Mouse (Mus musculus) fibroblast of lung, adult 2 months (primary cell): ENCODE results near the gene Suco.

Source experiments
- DNase-seq: peaks from one replicate; pipeline ENCODE4 v3.0.0-alpha.2; 2011; ENCODE audit warnings: low read depth

Suco gene

GRCm38 (mm10) chr1:161876553-161877447 is at the start of gene Suco:
Suco (minus strand) TSS chr1:161876682.
- peak; percentile 99 for DNase-seq

GRCm38 (mm10) chr1:161925281-161925805 is 48.9 kb upstream of the Suco start:
- no peak for DNase-seq

GRCm38 (mm10) chr1:161924321-161924720 is 47.8 kb upstream of the Suco start:
- DNase-seq = no peak

DNA sequence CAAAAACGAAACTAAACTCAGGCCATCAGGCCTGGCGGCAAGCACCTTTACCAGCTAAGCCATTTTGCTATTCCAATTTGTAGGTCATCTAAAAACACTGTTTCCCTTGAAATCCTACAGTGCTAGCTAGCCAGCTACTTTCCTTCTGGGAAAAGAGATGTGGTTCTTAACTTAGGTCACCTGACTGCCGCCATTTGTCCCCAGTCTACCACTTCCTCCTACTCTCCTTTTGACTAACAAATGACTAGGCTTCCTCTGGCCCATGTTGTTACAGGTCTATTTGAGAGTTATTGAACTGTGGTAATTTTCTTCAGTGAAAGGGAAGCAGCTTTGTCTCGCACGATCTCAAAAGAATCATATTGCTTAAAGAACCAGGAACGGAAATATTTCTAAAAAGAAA is 45.4 kb upstream of the Suco start:
- DNase-seq = no peak

DNA sequence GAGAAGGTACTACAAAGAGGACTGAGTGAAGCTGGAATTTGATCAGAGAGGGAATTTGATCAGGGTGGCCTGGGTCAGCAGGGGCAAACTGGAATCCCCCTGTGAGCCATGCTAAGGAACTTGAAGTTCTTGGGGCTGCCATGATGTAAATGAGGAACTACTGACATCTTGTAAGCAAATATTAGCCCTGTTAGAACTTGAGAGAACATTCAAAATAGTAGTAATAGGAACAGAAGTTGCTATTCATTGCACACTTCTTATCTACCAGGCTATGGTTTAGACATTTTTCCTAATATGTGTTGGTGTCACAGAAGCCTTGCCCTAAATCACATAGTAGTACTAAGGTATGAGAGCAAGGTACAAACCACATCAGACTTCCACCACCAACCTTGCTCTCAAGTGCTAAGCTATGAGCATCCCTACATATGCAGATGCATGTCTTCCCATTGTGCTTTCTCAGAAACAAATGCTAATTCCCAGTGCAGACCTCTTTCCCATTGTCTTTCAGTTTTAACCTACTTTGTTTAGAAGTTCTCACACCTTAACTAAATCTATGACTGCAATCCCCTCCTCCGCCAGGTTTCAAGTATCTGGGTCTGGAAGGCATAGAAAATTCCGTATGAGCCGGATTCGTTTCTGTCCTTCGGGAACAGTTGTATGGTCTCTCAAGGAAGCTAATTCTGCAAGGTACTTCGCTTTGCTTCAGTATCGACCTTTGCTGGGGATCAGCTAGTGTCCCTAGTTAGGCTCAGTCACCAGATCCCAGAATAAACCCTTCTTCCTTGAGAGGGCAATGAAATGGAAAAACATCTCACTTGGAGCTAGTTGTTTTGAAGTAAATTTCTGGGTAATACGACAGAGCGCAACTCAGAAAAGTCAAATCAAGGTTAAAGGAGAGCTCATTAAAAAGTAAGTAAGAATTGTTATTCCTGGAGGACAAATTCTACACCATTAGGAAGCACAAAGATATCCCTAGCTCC is 44.3 kb upstream of the Suco start:
- DNase-seq = no peak

- DNase-seq = no peak
Measured at GRCm38 (mm10) chr1:161919594-161919993, 43.1 kb upstream of the Suco start.

DNA sequence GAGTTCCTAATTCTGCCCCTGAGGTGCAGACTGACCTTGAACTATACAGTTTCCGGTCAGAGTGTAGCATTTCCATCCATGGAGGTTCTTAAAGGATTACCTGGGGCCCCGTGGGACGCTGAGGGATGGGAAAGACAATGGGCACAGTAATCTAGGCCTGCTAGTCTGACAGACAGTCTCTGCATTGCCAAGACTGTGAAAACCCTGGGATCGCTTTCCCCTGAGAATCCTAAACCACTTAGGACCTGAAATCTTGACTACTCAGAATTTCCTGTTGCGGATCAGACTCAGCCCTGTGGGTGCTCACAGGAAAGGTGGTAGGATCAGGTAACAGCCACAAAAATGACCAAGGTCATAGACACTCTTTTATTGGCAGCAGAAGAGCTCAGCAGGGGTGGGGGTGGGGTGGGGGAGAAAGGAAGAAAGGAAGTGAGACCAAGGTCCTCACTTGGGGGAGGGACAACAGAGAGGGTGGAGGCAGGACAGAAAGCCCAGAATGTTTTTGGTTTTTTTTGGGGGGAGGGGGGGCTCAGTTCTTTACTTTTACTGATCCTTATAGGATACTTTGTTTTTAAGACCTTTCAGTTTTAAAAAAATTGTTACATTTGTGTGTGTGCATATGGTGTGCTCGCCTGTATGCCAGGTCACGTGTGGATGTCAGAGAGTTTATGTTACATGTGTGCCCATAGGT is 42.3 kb upstream of the Suco start:
- DNase-seq = no peak

DNA sequence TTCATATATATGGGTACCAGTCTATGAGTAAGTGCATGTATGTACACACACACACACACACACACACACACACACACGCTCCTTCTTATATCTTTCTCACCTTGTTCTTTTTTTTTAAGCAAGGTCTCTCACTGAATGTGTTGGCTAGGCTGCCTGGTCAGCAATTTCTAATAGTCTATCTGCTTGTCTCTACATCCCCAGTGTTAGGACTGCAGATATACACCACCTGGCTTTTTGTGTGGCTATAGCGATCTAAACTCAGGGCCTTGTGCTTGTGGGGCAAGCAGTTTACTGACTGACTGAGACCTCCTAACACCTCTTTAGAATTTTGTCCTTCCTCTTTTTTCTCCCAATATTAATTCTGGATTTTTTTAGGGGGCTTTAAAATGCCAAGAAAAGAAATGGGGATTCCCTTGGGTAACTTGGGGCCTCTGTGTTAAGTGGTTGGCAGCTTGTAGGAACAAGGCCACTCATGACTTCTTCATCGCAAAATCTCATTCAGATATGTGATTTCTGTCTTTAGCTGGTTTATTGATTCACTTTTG is 41.5 kb upstream of the Suco start:
- DNase-seq = no peak

GRCm38 (mm10) chr1:161916036-161916435 is 39.6 kb upstream of the Suco start:
- DNase-seq = no peak

- DNase-seq = no peak
Measured at GRCm38 (mm10) chr1:161913648-161913984, 37.1 kb upstream of the Suco start.

DNA sequence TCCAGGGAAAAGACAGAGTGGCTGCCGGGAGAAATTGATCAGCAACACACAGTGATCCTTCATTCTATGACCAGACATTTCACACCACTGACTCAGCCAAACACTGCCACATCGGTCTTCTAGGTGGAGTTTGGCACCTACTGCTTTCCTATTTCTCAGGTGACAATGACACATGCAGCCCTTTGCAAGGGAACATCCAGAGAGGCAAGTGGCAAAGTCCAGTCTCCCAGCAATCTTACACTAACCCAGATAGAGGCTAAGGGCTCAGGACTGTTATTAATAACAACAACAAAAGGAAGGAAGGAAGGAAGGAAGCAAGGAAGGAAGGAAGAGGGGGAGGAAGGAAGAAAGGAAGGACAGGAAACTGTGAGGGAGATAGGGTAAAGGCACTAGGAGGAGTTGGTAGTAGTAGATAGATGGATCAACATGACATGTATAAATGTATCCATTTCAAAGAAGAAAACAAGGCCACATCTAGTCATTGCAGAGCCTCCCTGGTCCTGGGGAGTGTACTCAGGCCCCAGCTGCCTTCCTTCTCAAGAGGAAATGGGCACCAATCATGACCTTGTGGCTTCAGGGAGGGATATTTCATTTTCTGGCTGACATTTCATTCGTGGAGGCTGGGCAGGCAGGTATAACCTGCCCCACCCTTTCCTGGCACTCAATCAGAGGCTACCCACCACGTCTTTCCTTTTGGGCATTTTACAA is 36.6 kb upstream of the Suco start:
- no peak for DNase-seq

- DNase-seq = no peak
Measured at GRCm38 (mm10) chr1:161909074-161909473, 32.6 kb upstream of the Suco start.

DNA sequence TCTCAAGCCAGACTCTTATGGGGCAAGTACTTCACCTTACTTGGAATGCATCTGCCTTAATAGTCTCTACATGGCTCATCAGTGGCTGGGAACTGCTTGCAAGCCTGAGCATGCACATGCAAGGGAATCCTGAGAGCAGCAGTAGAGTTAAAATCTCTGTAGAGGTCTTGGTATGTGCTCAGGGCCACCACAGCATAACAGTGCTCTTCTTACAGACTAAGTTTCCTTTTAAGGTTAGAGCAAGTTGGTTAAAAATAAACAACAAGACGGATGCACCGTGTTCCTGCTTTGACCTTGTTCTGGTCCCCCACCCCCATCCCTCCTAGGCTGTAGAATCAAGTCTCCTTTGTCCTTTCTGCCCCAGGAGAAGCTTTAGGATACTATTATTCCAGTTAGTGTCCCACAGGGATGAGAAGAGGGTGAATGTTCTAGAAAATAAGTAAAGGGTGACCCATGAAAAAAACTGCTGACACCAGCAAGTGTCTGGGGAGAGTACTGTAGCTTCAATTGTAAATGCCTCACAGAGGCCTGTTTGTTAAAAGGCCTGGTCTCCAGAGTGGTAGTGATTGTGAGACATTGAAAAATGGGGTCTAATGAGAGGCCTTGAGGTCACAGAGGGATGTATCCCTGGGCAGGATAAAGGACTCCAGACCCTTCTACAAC is 31.4 kb upstream of the Suco start:
- no peak for DNase-seq

GRCm38 (mm10) chr1:161907111-161907510 is 30.6 kb upstream of the Suco start:
- no peak for DNase-seq

DNA sequence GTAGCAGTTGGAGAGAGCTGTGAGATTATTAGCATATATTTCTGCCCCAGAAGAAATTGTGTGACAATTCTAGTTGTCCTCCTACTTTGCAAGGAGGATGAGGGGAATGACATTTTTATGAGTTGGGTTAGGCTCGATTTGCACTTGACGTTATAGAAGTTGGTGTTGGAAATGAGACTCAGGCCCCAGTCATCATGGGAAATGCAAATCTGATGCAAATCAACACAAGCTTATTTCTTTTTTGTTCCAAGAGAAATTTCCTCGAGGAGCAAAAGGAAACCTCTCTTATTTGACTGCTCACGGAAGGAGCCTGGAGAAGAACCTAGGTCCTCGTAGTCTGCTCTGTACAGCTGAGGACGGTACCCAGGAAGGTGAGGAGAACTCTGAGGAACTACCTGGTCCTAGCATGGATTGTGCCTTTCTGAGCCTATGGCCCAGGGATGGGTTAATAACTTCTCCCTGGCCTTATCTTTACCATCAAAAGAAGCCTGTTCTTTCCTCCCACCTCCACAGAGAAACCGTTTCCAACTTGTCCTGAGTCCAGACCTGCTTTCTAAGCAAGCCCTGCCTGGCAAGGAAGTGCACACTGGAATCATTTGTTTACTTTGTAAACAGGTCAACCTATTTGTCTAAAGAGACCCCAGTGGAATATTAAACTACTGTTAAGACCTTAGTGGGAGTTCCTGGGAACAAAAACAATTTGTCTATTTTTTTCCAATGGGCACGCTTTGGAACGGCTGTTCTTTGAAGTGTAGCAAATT is 26.4 kb upstream of the Suco start:
- DNase-seq = no peak

DNA sequence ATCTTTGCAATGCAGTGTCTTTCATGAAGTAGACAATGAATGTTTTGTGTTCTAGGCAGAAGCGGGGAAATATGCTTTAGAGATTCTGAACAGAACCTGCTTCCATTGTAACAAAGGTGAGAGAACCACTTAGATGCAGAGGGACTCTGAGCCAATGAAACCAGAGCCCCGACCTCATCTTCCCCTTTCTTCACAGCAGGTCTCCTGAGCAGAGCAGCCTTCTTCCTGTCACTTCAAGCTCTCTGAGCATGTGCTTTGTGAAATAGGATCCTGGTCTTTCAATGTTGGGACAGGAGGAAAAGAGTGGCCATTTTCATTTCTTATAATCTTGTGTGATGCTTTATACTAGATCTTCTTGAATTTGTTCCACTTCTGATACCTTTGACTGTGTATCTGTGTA is 23.6 kb upstream of the Suco start:
- no peak for DNase-seq

- no peak for DNase-seq
Measured at GRCm38 (mm10) chr1:161897235-161897634, 20.8 kb upstream of the Suco start.

DNA sequence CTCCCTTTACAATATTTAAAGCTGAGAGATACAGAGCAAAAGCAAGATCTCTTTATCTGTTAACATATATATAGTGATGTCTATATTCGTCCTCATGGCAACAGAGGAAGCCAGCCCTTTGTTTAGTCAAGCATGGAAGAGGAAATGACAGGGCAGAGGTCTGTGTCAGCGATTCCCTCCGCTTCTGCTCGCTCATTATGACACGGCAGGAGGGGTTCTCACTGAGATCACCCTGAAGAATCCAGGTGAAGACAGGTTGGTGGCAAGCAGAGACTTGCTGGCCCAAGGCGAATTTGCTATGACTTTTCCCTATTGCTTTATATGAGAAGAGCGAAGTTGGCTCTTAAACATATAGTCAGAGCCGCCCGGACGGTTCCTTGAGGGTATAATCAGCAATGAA is 19.6 kb upstream of the Suco start:
- no peak for DNase-seq

GRCm38 (mm10) chr1:161895014-161895413 is 18.5 kb upstream of the Suco start:
- no peak for DNase-seq

- no peak for DNase-seq
Measured at GRCm38 (mm10) chr1:161894553-161894952, 18.1 kb upstream of the Suco start.
